Mouse (Mus musculus): Measurements from ENCODE around the gene Pck2. TPM values are rescaled to one million over a fixed set of nuclear protein-coding genes. Genes with fewer than 3 reads are reported as not detected.

Gene Pck2
- polyA plus RNA-seq, 1 experiment: 60.8 TPM

GRCm38 (mm10) chr14:55558740-55559448, 18.8 kb downstream of the Pck2 start:
- no peak for TF ChIP-seq POLR2A (IDR thresholded peaks at IDR 0.05; ENCODE audit: borderline replicate concordance, control insufficient read depth, low read depth, low read length)
- no peak for TF ChIP-seq CTCF (IDR thresholded peaks at IDR 0.05; ENCODE audit: control insufficient read depth, insufficient read depth, low read length)
- 40% methylated on average over 6 of the region's 6 CpGs for WGBS
- Histone ChIP-seq H3K4me3 (replicated peaks; ENCODE audit: control insufficient read depth, low read depth, low read length) (no peak overlapping the region), H3K4me1 (ENCODE audit: control insufficient read depth, insufficient read depth, low read length) (peaks cover 4% of the 10 kb centered on the region; the same call in 1 of the 2 replicates), H3K27ac (ENCODE audit: control insufficient read depth, insufficient read depth, low read depth, low read length, poor library complexity) (no peak overlapping the region)

GRCm38 (mm10) chr14:55559799-55560201, 19.7 kb downstream of the Pck2 start, which contains the start of gene Dcaf11:
TSS of gene Dcaf11 (plus strand) at chr14:55560006.
- H3K4me3 ChIP-seq (replicated peaks; ENCODE audit: control insufficient read depth, low read depth, low read length): peak within 1 kb of the TSS; percentile 67
- peaks cover 4% of the 10 kb centered on the region; the same call in 1 of the 2 replicates for H3K4me1 ChIP-seq (ENCODE audit: control insufficient read depth, insufficient read depth, low read length)
- 0% methylated on average over 27 of the region's 27 CpGs for WGBS
- H3K27ac ChIP-seq (ENCODE audit: control insufficient read depth, insufficient read depth, low read depth, low read length, poor library complexity): peak within 1 kb of the TSS; percentile 83
- peak; percentile 12; the same call in 1 of the 2 replicates for TF ChIP-seq CTCF (IDR thresholded peaks at IDR 0.05; ENCODE audit: control insufficient read depth, insufficient read depth, low read length)
- TF ChIP-seq POLR2A (IDR thresholded peaks at IDR 0.05; ENCODE audit: borderline replicate concordance, control insufficient read depth, low read depth, low read length): peak; percentile 91; the same call in 1 of the 2 replicates

- H3K4me1 ChIP-seq (ENCODE audit: control insufficient read depth, insufficient read depth, low read length): peaks cover 4% of the 10 kb centered on the region; the same call in 1 of the 2 replicates
- WGBS: under 1% methylated on average over 51 of the region's 51 CpGs
Measured at GRCm38 (mm10) chr14:55560202-55561073, 20.4 kb downstream of the Pck2 start, which contains the start of gene A730061H03Rik. TSS of gene A730061H03Rik (minus strand) at chr14:55560406.

GRCm38 (mm10) chr14:55561860-55562259, 21.8 kb downstream of the Pck2 start:
- Histone ChIP-seq H3K4me1 (ENCODE audit: control insufficient read depth, insufficient read depth, low read length) (peaks cover 4% of the 10 kb centered on the region; the same call in 1 of the 2 replicates), H3K27ac (ENCODE audit: control insufficient read depth, insufficient read depth, low read depth, low read length, poor library complexity) (no peak overlapping the region), H3K4me3 (replicated peaks; ENCODE audit: control insufficient read depth, low read depth, low read length) (no peak overlapping the region)
- no peak for TF ChIP-seq POLR2A (IDR thresholded peaks at IDR 0.05; ENCODE audit: borderline replicate concordance, control insufficient read depth, low read depth, low read length)
- no peak for TF ChIP-seq CTCF (IDR thresholded peaks at IDR 0.05; ENCODE audit: control insufficient read depth, insufficient read depth, low read length)
- WGBS: 90% methylated on average over 10 of the region's 10 CpGs

More at GRCm38 (mm10) chr14:55560202-55561073, 20.4 kb downstream of the Pck2 start, which contains the start of gene A730061H03Rik:
- Histone ChIP-seq H3K4me3 (replicated peaks; ENCODE audit: control insufficient read depth, low read depth, low read length) (peak within 1 kb of the TSS; percentile 67), H3K27ac (ENCODE audit: control insufficient read depth, insufficient read depth, low read depth, low read length, poor library complexity) (peak within 1 kb of the TSS; percentile 83)
- TF ChIP-seq POLR2A (IDR thresholded peaks at IDR 0.05; ENCODE audit: borderline replicate concordance, control insufficient read depth, low read depth, low read length) (peak; percentile 26; the same call in 1 of the 2 replicates), CTCF (IDR thresholded peaks at IDR 0.05; ENCODE audit: control insufficient read depth, insufficient read depth, low read length) (no peak)

- no peak for TF ChIP-seq POLR2A (IDR thresholded peaks at IDR 0.05; ENCODE audit: borderline replicate concordance, control insufficient read depth, low read depth, low read length)
- no peak for TF ChIP-seq CTCF (IDR thresholded peaks at IDR 0.05; ENCODE audit: control insufficient read depth, insufficient read depth, low read length)
- Histone ChIP-seq H3K27ac (ENCODE audit: control insufficient read depth, insufficient read depth, low read depth, low read length, poor library complexity) (no peak overlapping the region), H3K4me3 (replicated peaks; ENCODE audit: control insufficient read depth, low read depth, low read length) (no peak overlapping the region), H3K4me1 (ENCODE audit: control insufficient read depth, insufficient read depth, low read length) (peaks cover 2% of the 10 kb centered on the region; the same call in 1 of the 2 replicates)
- 86% methylated on average over 11 of the region's 11 CpGs for WGBS
Measured at GRCm38 (mm10) chr14:55563249-55563648, 23.2 kb downstream of the Pck2 start.

- WGBS: 83% methylated on average over 3 of the region's 3 CpGs
- Histone ChIP-seq H3K4me3 (replicated peaks; ENCODE audit: control insufficient read depth, low read depth, low read length) (no peak overlapping the region), H3K27ac (ENCODE audit: control insufficient read depth, insufficient read depth, low read depth, low read length, poor library complexity) (no peak overlapping the region), H3K4me1 (ENCODE audit: control insufficient read depth, insufficient read depth, low read length) (peaks cover 2% of the 10 kb centered on the region; the same call in 1 of the 2 replicates)
- TF ChIP-seq POLR2A (IDR thresholded peaks at IDR 0.05; ENCODE audit: borderline replicate concordance, control insufficient read depth, low read depth, low read length) (no peak), CTCF (IDR thresholded peaks at IDR 0.05; ENCODE audit: control insufficient read depth, insufficient read depth, low read length) (no peak)
Measured at GRCm38 (mm10) chr14:55565748-55566147, 25.7 kb downstream of the Pck2 start.

- no peaks in the 10 kb centered on the region; the same call in 1 of the 2 replicates for H3K4me1 ChIP-seq (ENCODE audit: control insufficient read depth, insufficient read depth, low read length)
- H3K4me3 ChIP-seq (replicated peaks; ENCODE audit: control insufficient read depth, low read depth, low read length): no peak overlapping the region
- TF ChIP-seq POLR2A (IDR thresholded peaks at IDR 0.05; ENCODE audit: borderline replicate concordance, control insufficient read depth, low read depth, low read length): no peak
- TF ChIP-seq CTCF (IDR thresholded peaks at IDR 0.05; ENCODE audit: control insufficient read depth, insufficient read depth, low read length): no peak
- 89% methylated on average over 3 of the region's 3 CpGs for WGBS
- no peak overlapping the region for H3K27ac ChIP-seq (ENCODE audit: control insufficient read depth, insufficient read depth, low read depth, low read length, poor library complexity)
Measured at GRCm38 (mm10) chr14:55567496-55567895, 27.4 kb downstream of the Pck2 start.
